Mouse (Mus musculus) CD4-positive, CD25-positive, alpha-beta regulatory T cell, adult 2 months (primary cell): ENCODE measurements around the gene Adamts8.

ENCODE experiments used
- DNase-seq: peaks from one replicate; pipeline ENCODE4 v3.0.0-alpha.2; 2012; ENCODE audit warnings: low read depth, low spot score

The Adamts8 gene

GRCm38 (mm10) chr9:30922197-30922894, 20.0 kb upstream of the Adamts8 start, which contains the start of gene Adamts15:
Adamts15 (minus strand) TSS chr9:30922452.
- DNase-seq: no peak

GRCm38 (mm10) chr9:30928759-30929158, 13.6 kb upstream of the Adamts8 start:
- no peak for DNase-seq

GRCm38 (mm10) chr9:30932346-30932745, 10.0 kb upstream of the Adamts8 start:
- DNase-seq: no peak

DNA sequence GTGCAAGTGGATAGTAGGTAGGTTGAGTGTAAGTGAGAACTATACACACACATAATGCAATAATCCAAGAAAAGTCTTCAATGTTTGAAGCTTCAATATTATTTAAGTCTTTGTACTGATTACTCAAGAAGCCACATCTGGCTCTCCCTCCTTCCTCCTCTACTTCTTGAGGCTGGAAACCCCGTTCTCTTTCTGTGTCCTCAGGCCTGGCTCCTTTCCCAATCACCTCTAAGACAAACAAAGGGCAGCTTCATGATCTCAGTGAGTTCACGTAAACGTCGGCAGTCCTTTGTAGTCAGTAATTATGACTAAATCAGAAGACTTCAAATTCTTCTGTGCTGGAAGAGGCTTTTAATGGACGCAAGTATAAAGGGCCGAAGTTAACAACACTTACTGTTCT, 7.5 kb upstream of the Adamts8 start:
- no peak for DNase-seq

DNA sequence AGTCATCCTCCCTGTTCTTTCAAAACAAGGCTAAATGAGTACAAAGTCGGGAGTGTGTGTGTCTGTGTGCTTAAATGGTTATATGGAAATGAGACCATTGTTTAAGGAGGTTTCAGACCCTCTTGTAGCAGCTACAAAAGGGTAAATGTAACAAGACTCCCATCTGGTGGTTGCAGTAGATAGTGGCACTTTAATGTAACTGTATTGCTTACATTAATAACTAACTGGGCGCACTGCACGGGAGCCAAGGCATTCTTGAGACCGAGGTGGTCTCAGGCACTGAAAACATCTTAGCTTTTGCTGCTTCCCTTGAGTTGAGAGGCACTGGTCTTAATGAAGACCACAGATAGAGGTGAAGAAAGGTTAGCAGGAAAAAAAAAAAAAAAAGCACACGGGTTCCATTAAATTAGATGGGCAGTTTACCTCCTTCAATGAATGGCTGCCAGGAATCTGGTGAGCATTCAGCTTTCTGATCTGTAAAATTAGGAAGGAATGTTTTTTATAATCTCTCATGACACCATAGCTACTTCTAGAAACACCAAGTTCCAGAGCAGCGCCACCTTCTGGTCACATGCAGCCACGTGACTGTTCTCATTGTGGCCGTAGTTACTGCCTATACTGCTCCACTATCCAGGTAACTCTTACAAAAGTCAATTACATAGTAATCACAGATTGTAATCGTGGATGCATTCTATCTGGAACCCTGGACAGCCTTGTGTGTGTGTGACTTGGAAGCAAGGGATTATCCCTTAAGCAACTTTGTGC, 5.5 kb upstream of the Adamts8 start:
- DNase-seq: peak; percentile 38

DNA sequence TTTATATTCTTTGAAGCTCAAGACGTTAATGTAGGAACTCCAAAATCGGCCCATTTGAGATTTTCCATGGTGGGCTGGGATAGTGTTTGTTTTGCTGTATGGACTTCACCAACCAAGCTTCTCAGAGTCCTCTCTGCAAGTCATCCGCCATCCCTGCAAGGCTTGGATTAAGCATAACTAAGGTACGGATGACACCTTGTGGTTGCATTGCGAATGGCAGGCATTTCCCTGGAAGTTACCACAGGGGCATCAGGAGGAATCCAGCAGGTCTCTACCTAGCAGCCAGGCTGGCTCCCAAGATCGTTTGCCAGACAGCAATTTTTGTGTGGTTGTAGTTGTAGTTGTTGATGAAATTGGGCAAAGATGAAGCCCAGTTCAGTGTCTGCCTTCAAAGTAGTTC, 2.0 kb upstream of the Adamts8 start:
- DNase-seq: peak; percentile 64

DNA sequence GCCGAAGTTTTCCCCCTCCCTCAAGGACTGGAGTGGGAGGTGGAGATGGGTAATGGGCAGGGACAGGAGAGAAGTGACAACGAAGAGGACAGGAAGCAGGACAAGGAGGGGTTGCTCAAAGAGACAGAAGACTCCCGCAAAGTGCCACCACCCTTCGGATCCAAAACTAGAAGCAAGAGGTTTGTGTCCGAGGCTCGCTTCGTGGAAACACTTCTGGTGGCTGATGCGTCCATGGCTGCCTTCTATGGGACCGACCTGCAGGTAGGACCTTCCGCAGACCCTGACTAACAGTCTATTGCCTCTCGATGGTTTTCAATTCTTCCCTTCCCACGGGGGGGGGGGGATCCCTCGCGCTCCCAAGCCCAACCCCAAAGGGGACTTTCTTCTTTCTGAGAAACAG, 979 bp downstream of the Adamts8 start:
- DNase-seq: no peak

GRCm38 (mm10) chr9:30944234-30944633, 1.9 kb downstream of the Adamts8 start:
- DNase-seq: no peak

DNA sequence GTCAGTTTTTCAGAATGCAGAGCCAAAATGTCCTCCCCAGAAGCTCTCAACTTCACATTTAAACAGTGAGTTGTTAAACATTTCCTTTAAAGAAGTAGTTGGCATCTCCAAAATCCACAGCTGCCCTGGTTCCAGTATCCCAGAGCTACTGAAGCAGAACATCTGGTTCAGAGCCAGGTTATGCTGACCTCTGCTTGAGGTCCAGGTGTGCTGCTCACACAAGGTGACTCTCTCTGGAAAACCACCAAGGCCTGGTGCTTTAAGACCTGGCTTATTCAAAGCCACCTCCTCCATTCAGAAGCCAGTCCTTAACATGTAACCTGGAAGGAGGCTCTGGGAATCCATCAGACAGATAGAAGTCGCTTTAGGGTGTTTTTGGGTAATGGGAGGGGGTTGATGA, 2.9 kb downstream of the Adamts8 start:
- DNase-seq: no peak

GRCm38 (mm10) chr9:30949422-30949821, 7.1 kb downstream of the Adamts8 start:
- no peak for DNase-seq

DNA sequence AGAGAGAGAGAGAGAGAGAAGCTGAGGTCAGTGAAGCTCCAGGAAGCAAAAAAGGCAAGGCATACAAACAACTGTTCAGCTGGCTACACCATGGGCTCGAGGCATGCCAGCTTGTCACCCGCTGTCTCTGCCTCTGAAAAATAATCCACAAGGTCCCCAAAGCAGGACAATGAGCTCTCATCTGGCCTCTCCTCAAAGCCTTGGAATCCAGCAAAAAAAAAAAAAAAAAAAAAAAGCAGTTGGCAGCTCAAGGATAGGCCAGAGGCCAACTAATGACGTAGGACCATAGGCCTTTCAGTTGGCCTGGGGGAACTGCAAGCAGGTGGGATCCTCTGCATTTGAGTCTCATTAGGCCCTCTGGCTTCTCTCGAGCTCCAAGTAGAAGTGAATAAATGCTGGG, 7.6 kb downstream of the Adamts8 start:
- no peak for DNase-seq

DNA sequence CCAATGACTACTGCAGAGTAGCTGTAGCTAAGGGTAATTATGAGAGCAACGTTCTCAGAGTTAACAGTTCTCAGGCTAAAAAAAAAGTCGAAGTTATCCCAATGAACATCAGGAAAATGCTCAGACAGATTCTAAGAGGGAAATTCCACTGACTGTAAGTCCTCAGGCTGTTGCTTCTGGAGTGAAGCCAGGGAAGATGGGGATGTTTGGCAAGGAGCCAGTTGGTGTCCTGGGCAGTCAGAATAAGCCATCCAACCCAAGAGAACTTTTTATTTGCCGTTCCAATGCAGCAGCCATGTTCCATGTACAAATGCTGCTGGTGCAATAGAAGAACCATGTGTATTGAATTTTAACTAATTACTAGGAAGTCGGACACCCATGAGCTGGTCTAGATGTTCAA, 8.2 kb downstream of the Adamts8 start:
- no peak for DNase-seq

- DNase-seq: no peak
Observed at GRCm38 (mm10) chr9:30951461-30951860, 9.1 kb downstream of the Adamts8 start.

GRCm38 (mm10) chr9:30953287-30953686, 10.9 kb downstream of the Adamts8 start:
- DNase-seq: peak; percentile 46

DNA sequence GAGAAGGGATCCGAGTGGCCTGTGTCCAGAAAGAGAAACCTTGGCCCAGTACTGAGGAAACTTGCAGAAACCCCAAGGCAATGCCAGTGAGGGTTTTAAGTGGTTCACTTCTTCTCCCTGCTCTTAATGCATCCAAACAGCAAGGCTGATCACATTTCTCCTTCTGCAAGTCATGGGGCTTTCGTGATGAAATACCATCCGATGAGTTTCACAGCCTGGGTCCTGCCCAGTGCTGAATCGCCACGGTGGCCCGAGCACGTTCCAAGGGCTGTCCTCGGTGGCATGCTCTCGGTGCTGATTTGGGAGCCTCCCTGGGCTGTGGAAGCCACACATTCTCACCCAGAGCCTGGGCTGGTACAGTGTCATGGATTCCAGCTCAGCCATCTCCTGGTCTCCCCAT, 12.9 kb downstream of the Adamts8 start:
- no peak for DNase-seq

DNA sequence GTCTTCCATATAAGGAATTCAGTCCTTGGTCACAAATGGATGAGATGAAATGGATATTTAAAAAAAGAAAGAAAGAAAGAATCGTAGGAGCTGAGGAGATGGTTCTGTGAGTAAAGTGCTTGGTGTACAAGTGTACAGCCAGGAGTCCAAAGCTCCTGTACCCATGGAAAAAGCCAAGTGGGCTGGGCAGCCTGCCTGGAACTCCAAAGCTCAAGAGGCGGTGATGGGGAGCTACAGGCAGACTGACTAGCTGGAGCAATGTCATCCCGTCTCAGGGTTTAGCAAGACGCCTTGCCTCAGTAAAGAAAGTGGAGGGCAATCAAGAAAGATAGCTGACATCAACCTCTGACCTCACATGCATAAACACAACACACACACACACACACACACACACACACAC, 21.4 kb downstream of the Adamts8 start:
- no peak for DNase-seq

GRCm38 (mm10) chr9:30964685-30965084, 22.3 kb downstream of the Adamts8 start:
- DNase-seq: no peak

- DNase-seq: no peak
Observed at GRCm38 (mm10) chr9:30966881-30967280, 24.5 kb downstream of the Adamts8 start.

DNA sequence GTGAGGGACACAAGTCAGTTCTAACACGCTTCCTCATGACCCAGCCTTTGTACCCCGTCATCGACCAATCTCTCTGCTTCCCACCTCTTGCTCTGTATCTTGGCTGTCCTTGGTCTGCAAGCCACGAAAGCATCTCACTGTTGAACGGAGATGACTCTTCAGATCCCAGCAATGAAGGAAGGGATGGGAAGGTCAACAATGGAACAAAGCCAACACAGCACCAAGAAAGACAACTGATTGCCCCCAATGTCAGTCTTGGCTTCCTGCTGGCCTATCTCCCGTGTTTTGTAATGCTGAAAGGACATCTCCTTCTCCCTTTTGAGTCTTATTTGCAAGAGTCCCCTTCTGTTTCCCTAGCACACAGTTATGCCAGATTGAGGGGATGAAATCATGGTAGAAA, 25.8 kb downstream of the Adamts8 start:
- no peak for DNase-seq

DNA sequence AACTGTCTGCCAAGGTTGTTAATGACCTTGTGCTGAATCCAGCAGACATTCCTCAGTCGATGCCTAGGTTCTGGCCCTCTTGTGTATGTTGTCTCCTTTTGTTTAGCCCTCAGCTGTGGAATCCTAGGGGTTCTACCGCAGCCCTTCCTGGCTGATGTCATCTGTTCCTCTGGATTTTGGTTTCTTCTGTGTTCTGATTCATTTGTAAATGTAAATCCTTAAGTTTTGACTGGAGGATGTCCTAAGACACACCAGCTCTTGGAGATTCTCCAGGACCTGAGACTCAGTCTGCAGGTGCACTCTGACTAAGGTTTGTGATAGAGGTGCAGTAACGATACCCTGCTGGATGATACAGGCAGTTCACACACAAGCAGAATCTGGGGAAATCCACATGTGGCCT, 27.6 kb downstream of the Adamts8 start:
- DNase-seq: no peak

DNA sequence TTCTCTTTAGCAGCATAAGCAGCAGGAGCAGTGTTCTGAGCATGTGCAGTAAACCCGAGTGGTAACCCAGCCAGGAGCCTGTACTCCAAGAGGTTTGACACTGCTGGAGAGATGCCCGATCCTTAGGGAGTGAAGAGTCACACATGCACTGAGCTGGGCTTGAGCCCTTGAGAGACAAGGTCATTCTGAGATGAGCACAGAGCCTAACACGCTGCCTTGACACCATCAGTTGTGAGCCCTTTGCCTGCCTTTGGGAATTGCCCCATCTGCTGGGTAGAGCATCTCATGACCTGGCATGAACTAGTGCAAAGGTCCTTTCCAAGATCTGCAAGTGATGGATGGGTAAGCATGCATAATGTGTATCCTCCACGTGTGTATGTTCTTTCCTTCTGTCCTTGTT, 29.6 kb downstream of the Adamts8 start:
- no peak for DNase-seq

- DNase-seq: no peak
Observed at GRCm38 (mm10) chr9:30976339-30977023, 34.1 kb downstream of the Adamts8 start.

- no peak for DNase-seq
Observed at GRCm38 (mm10) chr9:30980467-30980866, 38.1 kb downstream of the Adamts8 start.
